Mouse (Mus musculus) heart, postnatal 0 days (tissue): ENCODE measurements at regions not wholly inside any gene's neighbourhood (a gene's known extent, or its start where the extent isn't known, plus 50 kb on each side); places are given as distances from the start of the nearest gene placed in this dataset.

Source experiments
- CTCF ChIP-seq: IDR thresholded peaks from 2 replicates; pipeline ENCODE4 v1.5.1; 2016; ENCODE audit warnings: antibody characterized with exemption, control low read depth, low read depth
- EP300 ChIP-seq: IDR thresholded peaks from 2 replicates; pipeline ENCODE4 v1.6.1; 2016; ENCODE audit warnings: antibody characterized with exemption, low read depth

DNA sequence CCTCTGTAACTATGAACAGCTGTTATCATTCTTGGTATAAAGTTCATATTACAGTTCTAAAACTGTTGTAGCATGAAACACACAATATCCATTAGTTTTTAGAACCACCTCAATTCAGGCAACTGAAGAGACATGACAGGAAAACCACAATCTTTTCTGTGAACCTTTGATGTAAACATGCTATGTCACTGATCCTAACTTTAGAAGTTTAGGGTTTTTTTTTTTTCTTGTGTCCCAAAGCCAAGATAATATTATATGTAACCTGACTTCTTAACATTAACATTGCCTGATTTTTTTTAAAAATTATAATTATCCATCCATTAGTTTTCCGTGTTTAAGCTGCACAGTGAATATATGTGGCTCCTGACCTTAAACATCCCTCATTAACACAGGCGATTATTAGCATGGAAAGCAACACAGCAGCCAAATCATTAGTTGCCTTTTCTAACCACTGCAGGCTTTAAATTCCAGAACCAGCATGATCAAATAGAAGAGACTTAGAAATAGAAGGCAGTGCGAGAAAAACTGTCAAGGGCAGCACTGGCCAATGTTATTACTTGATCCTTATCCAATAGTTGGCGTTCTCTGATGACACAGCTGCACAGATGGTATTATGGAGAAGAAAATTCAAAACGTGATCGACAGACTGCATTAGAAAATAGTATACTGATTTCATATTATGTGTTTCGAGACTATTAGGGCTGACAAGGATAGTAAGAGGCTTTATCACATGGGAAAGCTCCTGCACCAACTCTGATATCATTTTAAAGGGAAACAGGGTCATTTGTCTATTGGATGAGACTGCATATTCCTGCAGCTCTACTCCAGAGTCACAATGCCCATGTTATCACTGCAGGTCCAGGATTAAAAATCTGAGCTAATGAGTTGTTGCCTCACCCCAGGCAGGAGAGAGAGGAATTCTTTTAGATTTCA is 321.7 kb upstream of the Clec14a start:
- TF ChIP-seq CTCF (no peak), EP300 (no peak)
